Mouse (Mus musculus) CD4-positive, CD25-positive, alpha-beta regulatory T cell, adult 2 months (primary cell): ENCODE results near the gene Prrx2.

Source experiments
- DNase-seq: peaks from one replicate; pipeline ENCODE4 v3.0.0-alpha.2; 2012; ENCODE audit warnings: low read depth, low spot score

Prrx2 gene

DNA sequence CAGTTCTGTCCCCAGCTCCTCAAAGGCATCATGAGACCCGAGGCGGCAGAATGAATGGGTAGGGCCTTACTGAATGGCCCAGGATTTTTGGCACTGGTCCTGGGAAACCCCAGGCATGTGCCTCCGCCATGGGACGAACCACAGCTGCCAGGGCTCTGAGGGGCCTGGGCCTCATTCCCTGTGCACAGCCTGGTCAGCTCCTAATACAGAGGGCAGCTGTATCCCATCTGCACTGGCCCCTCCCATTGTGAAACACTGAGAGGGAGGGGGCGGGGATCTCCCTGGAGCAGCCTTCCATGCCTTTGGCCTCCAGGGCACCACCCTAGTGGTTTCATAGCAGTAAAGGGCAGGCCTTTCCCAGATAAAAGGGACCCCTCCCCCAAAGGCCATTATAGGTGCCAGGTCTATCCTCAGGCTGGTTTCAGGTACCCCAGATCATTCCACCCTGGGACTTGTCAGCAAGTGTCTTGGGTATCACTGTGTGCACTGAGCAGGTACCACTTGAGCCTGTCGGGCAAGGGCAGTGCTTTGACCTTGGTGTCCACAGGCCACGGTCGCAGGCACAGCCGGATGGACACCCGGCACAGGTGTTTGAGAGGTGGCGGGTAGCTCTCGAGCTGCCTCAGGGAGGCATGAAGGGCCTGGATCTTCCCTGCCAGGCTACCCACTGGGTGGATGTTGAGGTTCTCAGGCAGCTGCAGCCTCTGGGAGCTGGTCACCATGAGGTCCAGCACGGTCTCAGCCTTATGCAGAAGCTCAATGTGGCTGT, 11.2 kb upstream of the Prrx2 start:
- no peak for DNase-seq

DNA sequence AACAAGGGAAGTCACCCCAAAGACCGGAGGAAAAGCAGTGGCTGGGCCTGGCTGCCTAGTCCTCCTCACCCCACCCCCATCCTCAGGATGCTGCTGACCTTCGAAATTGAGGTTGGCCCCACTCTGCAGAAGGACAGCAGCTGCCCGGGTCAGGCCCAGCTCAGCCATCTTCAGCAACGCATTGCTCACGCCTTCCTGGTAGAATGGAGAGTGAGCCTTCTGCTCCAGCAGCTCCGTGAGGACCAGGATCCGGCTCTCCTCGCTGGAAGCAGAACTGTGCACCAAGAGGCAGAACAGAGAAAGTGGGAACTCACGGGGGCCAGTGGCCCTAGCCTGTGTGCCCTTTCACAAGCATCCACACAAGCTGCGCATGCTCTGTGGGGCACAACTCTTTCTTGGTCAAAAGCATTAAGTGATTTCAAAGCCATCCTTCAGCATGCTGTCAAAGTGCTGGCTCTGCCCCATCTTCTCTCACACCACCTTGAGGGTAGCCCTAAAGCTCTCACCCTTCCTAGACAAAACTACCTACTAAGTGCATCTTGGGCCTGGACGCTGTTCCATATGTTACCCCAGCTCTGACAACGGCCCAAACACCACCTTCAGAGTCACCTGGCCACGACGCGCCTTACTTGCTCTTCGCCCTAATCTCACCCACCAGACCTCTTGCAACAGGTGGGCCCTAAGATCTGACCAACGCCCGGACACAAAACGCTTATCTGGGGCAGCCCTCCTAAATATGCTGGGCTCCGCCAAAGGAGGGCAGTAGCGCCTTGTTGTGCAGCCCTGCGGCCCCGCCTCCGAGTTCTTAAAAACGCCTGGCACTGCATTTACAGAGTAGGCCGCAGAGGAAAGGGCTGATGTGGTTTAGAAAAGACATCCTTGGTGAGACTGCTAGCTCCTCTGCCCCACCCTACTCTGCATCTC, 7.7 kb upstream of the Prrx2 start:
- DNase-seq = peak; percentile 74

DNA sequence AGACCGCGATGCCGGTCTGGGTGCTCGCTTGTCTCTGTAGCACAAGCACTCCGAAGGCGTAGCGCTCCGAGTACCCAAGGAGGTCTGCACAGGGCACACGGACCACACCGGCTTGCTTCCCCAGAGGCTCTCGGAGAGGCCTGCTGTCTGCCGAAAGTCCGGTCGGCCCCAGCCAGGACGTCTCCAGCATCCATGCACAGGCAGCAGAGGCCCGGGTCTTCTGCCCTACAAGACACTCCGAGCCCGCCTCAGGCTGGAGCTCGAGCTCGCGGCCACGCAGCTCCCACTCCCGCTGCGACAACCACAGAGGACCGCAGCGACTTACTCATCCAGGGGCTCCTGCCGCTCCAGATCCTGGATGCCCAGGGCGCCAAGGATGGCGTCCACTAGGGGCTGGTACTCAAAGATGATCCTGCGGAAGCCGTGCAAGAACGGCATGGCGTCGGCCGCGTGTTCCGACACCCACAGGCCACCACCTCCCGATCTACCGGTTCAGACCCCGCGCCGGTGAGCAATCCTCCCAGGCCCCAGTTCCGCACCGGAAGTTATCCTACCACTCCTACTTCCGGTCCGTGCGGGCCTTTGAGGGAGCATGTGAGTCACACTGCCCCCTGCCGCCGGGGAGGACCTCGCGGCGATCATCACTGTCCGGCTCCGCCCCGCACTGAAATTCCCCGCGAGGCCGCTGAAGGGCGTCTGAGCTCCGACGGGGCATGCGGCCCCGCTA, 6.9 kb upstream of the Prrx2 start:
- DNase-seq = peak; percentile 98

DNA sequence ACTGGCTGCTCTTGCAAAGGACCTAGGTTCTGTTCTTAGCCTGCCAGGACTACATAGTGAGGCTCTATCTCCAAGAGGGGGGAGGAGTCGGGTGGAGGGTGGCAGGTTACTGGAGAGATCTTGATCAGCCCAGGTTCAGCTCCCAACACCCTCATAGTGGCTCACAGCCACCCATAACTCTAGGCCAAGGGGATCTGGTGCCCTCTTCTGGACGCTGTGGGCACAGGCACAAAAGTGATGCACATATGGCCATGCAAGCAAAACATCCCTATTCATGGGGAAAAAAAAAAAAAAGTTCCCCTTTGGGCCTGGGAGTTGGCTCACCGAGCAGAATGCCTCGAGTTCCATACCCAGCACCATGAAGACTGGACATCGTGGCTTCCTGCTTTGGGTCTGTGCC, 5.5 kb upstream of the Prrx2 start:
- DNase-seq = peak; percentile 75

DNA sequence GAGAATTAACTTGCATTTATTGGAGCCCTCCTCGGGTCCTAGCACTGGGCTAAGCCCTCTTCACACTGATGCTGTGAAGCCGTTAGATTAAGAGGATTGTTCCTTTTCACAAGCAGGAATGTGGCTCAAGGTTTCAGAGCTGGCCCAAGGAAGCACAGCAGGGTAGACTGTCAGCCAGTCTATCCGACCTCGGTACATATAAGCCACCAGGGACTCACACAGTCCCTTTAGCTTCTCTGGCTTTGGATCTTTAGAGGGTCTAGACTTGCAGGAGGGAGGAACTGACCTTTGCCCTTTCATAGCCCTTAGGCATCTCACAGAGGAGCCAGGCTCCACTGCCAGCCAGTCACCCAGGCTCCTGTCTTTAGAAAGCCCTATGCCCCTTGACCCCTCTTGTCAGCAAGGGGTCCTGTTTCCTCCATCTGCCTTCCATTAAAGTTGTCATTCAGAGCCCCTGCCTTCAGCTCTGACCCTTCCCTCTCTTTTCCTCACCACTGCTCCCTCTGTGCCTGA, 4.4 kb upstream of the Prrx2 start, which contains the start of gene Asb6:
Asb6 (minus strand) TSS at position 51 of the 513 bp plus-strand sequence.
- DNase-seq = no peak

DNA sequence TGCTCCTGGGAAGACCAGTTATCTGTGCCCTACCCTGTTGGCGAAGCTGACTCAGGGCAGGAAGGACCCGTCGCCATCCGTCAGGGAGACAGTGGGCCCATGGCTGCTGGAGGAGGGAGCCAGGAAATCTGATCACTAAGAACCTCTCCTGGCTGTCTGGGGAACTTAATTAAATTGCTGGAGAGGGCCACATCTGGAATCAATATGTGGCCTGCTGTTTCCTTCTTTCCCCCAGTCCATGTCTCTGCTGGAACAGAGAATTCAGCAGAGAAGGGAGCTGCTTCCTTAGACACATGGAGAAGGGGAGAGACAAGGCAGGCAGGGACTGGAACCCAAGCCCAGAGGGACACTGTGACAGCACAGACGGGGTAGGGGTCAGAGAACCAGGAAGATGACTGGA, 1.1 kb upstream of the Prrx2 start:
- DNase-seq = no peak

DNA sequence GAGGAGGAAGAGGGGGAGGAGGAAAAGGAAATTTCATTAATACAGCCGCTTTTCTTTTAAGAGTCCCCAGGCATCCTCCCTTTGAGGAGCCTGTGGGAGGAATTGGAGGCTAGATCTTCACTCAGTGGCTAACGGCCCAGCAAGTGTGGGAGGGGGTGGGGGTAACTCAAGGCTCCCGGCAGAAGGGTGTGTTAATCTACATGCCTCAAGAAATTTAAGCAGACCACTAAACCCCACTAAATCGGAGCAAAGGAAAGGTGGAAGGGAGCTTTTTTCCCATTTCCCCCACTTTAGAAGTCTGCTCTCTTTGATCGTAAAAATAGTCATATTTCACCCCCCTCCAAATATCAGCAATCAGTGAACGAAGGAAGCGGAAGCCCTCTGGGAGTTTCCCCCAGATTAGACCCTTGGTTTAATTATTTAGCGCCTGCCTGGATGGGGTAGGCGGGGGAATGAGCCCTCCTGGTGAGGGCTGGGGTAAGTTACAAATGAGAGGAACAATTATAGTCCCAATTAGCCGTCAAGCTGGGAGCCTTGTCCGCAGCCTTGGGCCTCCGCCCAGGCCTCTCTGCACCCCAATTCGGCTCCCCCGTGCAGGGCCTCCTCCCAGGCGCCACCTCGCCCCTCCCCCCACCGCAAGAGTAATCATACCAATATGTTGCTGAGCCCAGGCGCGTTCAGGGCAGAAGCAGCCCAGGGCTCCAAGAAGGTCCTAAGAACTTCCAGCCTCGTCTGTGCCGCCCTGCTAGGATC, 1.6 kb downstream of the Prrx2 start:
- DNase-seq = no peak

DNA sequence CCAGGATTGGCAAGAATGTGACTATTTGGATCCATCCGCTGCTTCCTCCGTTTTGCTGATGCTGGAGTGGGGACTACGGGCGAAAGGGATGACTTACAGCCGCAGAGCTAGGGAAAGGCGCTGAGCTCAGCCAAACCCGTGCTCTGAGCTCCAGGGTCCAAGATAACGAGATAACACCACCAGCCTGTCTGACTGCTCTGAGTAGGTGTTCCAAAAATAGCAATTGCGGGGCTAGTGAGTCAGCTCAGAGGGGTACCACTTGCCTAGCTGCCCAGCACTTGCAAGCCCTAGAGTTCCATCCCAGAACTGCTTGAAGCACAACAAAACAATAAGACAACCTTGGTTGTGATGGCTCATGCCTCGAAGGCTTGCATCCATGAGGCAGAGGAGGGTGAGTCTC, 7.8 kb downstream of the Prrx2 start:
- no peak for DNase-seq

DNA sequence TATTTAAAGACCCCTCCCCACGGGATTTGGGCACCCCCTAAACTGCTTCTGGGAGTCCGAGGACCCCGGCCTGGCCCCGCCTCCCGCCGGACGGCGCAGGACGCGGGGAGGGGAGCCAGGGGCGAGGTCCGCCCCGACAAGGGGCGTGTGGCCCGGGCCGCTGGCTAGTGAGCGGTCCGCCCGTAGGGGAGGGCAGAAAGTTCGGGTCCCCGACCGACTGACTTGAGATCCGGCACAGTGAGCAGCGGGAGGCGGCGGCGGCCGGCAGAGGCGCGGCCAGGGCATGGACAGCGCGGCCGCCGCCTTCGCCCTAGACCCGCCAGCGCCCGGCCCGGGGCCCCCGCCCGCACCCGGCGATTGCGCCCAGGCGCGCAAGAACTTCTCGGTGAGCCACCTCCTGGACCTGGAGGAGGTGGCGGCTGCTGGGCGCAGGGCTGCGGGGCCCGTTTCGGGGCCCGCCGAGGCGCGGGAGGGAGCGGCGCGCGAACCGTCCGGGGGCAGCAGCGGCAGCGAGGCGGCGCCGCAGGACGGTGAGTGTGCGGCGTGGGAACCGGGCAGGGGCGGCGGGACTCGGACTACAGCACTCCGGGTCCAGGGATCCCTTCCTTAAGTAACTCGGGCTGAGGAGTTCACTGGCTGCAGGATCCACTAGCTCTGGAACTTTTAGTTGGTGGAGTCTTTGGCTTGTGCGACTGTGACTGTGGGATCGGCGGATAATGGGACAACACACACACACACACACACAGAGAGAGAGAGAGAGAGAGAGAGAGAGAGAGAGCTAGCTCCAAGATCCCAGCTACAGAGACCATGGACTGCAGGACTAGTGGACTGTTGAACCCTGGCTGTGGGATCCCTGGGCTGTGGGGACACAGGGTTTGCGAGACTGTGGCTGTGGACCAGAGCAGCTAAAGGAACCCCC, 10.6 kb downstream of the Prrx2 start:
- no peak for DNase-seq

DNA sequence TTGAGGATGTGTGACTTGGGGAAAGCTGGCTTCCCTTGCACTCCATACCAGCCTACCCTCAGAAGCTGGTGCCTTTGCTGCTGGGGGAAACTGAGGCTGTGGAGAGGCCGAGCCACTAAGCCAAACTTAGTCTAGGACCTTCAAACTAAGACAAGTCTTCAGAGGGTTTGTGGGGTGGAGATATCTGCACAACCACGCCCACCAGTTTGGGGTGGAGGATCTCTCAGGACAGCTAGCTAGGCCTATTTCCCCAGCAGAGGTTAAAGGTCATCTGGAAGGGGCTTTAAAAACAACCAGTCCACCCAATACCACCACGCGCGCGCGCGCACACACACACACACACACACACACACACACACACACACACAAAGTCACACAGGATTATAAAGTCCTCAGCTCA, 11.5 kb downstream of the Prrx2 start:
- no peak for DNase-seq

DNA sequence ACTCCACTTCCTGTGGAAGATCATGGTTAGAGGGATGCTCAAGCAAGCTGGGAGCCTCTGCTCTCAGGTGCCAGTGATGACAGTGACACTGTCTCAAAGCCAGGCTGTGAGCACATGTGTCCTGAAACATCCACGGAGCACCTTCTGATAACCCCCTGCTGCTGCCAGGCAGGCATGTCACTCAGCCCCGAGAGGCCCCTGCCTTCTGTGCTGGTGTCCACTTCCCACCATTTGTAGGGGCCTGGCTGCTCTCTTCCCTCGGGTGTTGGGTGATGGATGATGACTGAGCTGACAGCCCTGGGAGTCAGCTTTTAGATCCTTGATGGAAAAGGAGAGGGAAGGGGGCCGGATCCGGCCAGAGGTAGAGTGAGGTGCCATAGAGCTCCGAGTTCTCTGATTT, 12.0 kb downstream of the Prrx2 start:
- DNase-seq = no peak

DNA sequence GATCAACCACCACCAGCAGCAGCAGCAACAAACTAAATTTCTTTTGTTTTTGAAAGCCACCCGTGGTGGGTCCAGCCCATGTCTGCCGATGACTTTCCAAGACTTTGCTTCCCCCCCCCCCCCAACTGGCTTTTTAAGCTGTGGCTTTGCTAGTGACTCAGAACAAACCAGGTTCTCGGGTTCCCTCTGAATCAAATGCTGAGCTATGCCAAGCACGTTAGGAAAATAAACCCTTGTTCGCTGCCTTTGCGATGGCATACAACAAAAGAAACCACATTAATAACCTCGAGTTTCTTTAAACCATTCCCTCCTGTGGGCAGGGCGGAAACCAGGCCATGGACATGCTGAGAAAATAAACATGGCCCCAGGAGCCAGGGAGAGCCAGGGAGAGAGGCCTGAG, 13.4 kb downstream of the Prrx2 start:
- DNase-seq = no peak

DNA sequence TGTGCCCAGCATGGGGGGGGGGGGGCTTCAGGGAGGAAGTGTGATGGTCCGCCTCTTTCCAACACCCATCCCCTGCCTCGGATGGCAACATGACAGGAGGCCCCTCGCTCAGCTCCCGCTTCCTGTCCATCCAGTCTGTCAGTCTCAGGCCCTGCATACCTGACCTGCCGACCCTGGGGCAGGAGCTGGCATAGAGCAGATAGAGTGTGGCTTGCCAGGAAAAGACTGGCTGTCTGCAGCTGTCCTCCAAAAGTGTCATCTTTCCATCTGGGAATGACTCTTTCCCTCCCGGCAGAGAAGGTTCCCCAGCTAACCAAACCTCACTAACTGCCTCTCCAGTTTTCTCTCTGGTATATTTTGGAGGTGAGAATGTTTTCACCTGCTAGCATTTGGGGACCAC, 15.8 kb downstream of the Prrx2 start:
- DNase-seq = no peak

DNA sequence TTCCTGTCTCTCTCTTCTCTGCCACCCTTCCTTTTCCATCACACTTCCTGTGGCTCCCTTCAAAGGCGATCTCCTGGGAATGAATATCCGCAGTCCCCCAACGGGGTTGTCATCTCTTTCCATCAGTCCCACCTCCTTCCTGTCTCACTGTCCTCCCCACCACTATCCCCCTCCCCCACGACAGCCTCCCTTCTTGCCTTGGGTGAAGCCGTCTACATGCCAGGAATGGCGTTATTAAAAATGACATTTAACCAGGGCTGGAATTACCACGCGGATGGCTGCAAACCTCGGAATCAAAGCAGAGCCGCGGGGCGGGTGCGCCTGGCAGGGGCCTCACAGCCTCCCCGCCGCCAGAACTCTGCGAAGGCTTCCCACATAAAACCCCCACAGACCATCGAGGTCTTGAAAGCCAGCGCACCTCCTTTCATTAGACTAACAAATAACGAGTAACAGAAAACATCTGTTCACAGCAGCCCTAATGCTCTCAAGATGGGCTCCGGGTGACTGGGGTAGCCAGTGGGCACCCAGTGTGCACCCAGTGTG, 18.1 kb downstream of the Prrx2 start:
- DNase-seq = no peak

DNA sequence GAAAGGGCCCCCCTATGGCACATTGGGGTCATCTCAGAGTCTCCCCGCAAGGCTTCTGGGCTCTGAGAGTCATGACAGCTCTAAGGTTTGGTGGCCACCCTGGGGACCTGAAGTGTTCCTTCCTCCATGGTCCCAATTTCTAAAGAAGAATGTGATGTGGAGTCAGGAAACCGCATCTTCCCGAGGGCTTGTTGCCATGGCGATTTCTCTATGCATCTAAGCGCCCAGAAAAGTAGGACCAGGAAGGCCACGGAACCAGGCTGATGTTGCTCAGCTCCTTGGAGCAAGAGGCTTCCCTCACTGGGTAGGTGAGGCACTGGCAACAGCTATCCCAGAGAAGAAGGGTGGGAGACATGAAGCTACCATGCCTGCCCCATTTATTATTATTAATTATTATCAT, 22.3 kb downstream of the Prrx2 start:
- DNase-seq = no peak

DNA sequence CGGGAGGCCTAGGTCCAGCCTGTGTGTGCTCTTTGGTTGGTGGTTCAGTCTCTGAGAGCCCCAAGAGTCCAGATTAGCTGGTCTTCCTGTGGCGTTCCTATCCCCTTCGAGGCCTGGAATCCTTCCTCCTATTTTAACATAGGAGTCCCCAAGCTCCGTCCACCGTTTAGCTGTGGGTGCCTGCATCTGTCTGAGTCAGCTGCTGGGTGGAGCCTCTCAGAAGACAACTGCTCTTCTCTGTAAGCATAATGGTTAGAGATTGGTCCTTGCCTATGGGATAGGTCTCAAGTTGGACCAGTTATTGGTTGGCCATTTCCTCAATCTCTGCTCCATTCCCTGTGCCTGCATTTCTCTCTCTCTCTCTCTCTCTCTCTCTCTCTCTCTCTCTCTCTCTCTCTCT, 25.0 kb downstream of the Prrx2 start:
- DNase-seq = no peak

DNA sequence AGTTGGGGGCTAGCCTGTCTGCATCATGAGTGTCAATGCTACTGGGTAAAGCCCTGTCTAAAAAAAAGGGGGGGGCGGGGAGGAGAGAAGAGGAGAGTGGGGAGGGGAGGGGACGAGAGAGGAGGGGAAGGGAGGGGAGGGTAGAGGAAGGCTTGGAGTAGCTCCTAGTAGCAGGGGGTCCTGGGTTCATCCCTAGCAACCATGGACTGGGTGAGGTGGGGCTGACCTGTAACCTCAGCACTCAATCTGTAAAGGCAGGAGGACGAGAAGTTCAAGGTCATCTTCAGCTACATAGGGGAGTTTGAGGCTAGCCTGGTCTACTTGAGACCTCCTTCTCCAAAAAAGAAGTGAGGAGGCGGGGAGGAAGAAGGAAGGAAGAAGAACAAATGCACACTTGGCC, 27.3 kb downstream of the Prrx2 start:
- no peak for DNase-seq

DNA sequence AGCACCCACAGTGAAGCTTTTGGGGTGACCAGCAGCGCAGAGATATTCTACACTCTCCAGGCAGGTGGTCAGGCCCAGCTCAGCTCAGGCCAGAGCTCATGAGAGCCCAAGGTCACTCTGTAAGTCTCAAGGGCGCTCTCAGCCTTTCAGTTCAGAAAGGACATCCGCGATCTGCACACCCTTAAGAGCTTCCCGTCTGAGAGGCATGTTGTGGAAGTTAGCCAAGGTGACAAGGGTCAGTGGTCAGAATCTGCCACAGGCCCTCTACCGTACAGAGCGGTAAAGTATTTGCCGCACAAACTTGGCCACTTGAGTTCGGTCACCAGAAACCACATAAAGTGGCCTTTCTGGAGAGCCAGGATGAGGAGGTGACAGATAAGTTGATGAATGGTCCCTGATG, 28.8 kb downstream of the Prrx2 start:
- DNase-seq = no peak

DNA sequence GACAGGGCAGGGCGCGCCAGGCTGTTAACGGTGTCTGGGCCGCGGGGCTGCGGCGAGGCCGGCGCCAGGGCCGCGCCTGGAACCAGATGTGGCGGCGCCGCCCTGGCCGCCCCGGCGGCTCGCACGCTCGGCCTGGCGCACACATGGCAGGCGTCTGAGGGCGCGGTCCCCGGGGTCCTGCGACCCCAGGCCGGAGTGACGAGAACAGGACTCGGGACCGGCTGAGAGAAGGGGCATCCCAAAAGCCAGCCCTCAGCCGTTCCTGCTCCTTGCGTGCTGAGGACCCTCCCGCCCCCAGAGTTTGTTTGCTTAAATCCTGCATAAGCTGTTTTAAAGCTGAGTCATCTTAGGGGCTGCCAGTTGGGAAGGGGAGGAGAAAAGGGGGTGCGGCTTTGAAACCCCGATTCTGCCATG, 30.2 kb downstream of the Prrx2 start:
- DNase-seq = no peak

DNA sequence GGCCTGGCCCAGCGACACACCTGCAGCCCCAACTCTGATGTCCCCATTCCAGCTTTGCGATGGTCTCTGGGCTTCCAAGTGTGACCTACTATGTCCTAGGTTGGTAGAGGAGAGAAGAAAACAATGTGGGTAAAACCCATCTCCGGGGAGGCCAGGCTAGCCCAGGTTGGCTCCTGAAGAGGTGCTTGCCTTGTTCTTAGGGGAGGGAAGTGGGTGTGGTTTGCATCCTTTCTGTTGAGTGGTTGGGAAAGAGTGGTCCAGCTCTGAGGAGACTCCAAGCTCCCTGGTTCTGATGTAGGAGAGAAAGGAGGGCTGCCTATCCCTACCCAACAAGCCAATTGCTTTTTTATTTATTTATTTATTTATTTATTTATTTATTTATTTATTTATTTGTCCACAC, 30.7 kb downstream of the Prrx2 start:
- DNase-seq = no peak
